In the genomic region with DNA sequence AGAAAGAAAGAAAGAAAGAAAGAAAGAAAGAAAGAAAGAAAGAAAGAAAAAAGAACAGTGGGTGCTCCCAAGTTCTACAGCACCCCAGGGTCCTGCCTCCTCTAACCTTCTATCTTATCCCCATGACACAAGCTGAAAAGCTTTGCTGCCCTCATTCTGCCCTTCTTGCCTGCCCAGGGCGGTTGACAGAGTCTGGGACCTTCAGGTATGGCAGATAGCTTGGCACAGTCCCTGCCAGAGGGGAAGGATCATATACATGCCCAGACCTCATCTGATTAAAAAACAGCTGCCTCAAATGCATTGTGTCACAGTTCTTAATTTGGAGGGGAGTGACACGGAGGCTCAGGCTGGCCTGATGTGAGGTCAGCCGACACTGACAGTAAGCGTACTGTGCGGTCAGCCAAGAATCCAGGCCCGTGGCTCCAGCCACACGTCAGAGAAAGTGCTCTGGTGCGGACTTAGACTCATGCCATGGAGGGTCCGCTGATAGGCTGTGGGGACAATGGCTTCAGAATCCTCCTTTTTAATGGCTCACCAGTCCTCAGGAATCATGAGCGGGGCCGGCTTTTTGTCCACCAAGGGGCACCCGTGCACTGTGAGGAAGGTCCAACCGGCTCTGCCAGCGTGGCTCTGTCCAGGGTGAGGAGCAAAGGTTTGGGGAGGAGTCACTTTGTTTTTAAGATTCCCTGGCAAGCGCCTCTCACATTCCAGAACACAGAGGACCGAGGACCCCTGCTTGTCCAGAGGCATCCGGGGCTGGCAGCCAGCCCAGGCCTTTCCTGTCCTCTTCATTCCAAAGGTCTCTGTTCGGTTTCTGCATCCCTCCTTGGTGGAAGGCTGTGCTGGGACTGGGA, we compare ENCODE assay signal across 9 mouse cellular contexts. TPM values are rescaled to one million over a fixed set of nuclear protein-coding genes. Genes with fewer than 3 reads are reported as not detected.
A peak's percentile ranks its signal among the peaks of the same experiment; 100 is the strongest.
DNase-seq lines count a peak whose midpoint lies in the region; ATAC-seq and TF ChIP-seq lines count a peak whose summit lies in the region.
"Had no signal": no experiment of that assay in that cellular context is flagged by ENCODE, and none has a peak within 500 bp of the region (broad histone marks: within the 10 kb centered on the region; RNA-seq: fewer than 3 reads in every experiment).

No protein-coding gene starts in this region.

- ATAC-seq in forebrain, embryonic 13.5 days = 0 out of 2 replicates have a peak, but pooled peaks have one; percentile 41
- ATAC-seq in lung, postnatal 0 days = peak; percentile 89

- TF ChIP-seq CTCF in lung, postnatal 0 days (IDR thresholded peaks at IDR 0.05) = peak; percentile 89

- H3K36me3 ChIP-seq in forebrain, embryonic 13.5 days (ENCODE audit: poor library complexity, severe bottlenecking) = no peaks in the 10 kb centered on the region
- H3K36me3 ChIP-seq in lung, postnatal 0 days (ENCODE audit: insufficient read depth, low read length) = no peaks in the 10 kb centered on the region

- no peak overlapping the region for H3K9ac ChIP-seq in forebrain, embryonic 13.5 days
- 0 out of 2 replicates have a peak overlapping the region, but pooled peaks have one; percentile 8 for H3K9ac ChIP-seq in lung, postnatal 0 days (replicated peaks; ENCODE audit: low read depth)

- H3K27me3 ChIP-seq in forebrain, embryonic 13.5 days = no peaks in the 10 kb centered on the region
- H3K27me3 ChIP-seq in lung, postnatal 0 days (replicated peaks; ENCODE audit: insufficient read depth, low read length) = no peaks in the 10 kb centered on the region

- DNase-seq in 3134 (ENCODE audit: extremely low read depth, insufficient read length, low spot score) = peak; percentile 75
- DNase-seq in heart, postnatal 14 days = peak; percentile 78 to 84
- peak; percentile 90 to 95 for DNase-seq in kidney, postnatal 4 days
- DNase-seq in lung, postnatal 0 days (ENCODE audit: low spot score) = peak; percentile 97
- peak; percentile 76 for DNase-seq in retina, embryonic 14.5 days (ENCODE audit: low spot score)
- DNase-seq in natural killer cell, adult 2 months (ENCODE audit: low spot score in 2 of 2) = no peak

- peak overlapping the region; percentile 47 for H3K27ac ChIP-seq in brown adipose tissue, adult 24 weeks (replicated peaks; ENCODE audit: low read depth, low read length)
- H3K27ac ChIP-seq in forebrain, embryonic 13.5 days = no peak overlapping the region
- H3K27ac ChIP-seq in lung, postnatal 0 days (ENCODE audit: low read length) = peak overlapping the region; percentile 17

- no peaks in the 10 kb centered on the region for H3K9me3 ChIP-seq in forebrain, embryonic 13.5 days (replicated peaks)
- H3K9me3 ChIP-seq in lung, postnatal 0 days (ENCODE audit: low read length) = no peaks in the 10 kb centered on the region

- H3K4me2 ChIP-seq in forebrain, embryonic 13.5 days = peak overlapping the region; percentile 32
- no peak overlapping the region for H3K4me2 ChIP-seq in lung, postnatal 0 days (replicated peaks; ENCODE audit: low read depth, low read length)

- H3K4me3 ChIP-seq in brown adipose tissue, adult 24 weeks (ENCODE audit: insufficient read depth, low read depth, low read length) = 0 out of 2 replicates have a peak overlapping the region, but pooled peaks have one; percentile 8
- no peak overlapping the region for H3K4me3 ChIP-seq in forebrain, embryonic 13.5 days
- H3K4me3 ChIP-seq in lung, postnatal 0 days (ENCODE audit: low read depth, low read length) = no peak overlapping the region

- intact Hi-C loops in heart, postnatal 14 days (cut with DNase I) = loop anchor here (1.0 kb wide), 2 partner anchors 50 to 85 kb away; no protein-coding TSS in a partner anchor

- 13% methylated on average over 18 of the region's 18 CpGs for WGBS in forebrain, embryonic 13.5 days
- 8% methylated on average over 18 of the region's 18 CpGs for WGBS in lung, postnatal 0 days

- peaks cover 20% of the 10 kb centered on the region for H3K4me1 ChIP-seq in brown adipose tissue, adult 24 weeks (ENCODE audit: control insufficient read depth, insufficient read depth, insufficient read length, low read length)
- peaks cover 9% of the 10 kb centered on the region; the same call in 1 of the 2 replicates for H3K4me1 ChIP-seq in forebrain, embryonic 13.5 days
- H3K4me1 ChIP-seq in lung, postnatal 0 days (ENCODE audit: insufficient read depth, low read depth, low read length) = peaks cover 27% of the 10 kb centered on the region

- TF ChIP-seq EP300 in lung, postnatal 0 days (IDR thresholded peaks at IDR 0.05) = peak; percentile 69

RNA-seq across cellular contexts. Expression of gene Prelp, which starts 40.3 kb away (rescaled TPM):
- 237 and 366 TPM in 2 replicates for polyA plus RNA-seq in brown adipose tissue, adult 24 weeks (2012; ENCODE audit: insufficient read depth, insufficient read length, missing spikeins)
- polyA plus RNA-seq in forebrain, embryonic 13.5 days (2015; fragmentation: Nextera tagmentation; extraction: Ambion mirVana) = 1.3 and 3.1 TPM in 2 replicates
- 10 to 100 TPM; 25.0 to 29.5 TPM for total RNA-seq in heart, postnatal 14 days (2021)
- 6.4 and 7.1 TPM in 2 replicates for polyA plus RNA-seq in lung, postnatal 0 days (2015; fragmentation: Nextera tagmentation; extraction: Ambion mirVana)
- total RNA-seq: ES-E14 had no signal

RNA-seq across cellular contexts. Expression of gene Optc, which starts 53.7 kb away (rescaled TPM):
- polyA plus RNA-seq in brown adipose tissue, adult 24 weeks (2012; ENCODE audit: insufficient read depth, insufficient read length, missing spikeins) = not detected in 2 replicates
- 2.3 and 3.3 TPM in 2 replicates for polyA plus RNA-seq in forebrain, embryonic 13.5 days (2015; fragmentation: Nextera tagmentation; extraction: Ambion mirVana)
- under 1 TPM; 0.17 to 0.55 TPM for total RNA-seq in heart, postnatal 14 days (2021)
- 0.15 and 0.31 TPM in 2 replicates for polyA plus RNA-seq in lung, postnatal 0 days (2015; fragmentation: Nextera tagmentation; extraction: Ambion mirVana)

Comparison
In these comparisons a context has a peak if more than half of its experiments do, and no peak if none do; other contexts are left out.
1. DNase-seq: peak in 3134 (single experiment), heart, postnatal 14 days (2 of 2), kidney, postnatal 4 days (2 of 2), lung, postnatal 0 days (single experiment) and retina, embryonic 14.5 days (single experiment); none in natural killer cell, adult 2 months (0 of 2).
2. RNA of gene Prelp, which starts 40.3 kb away (polyA plus RNA-seq): 237 to 366 TPM in brown adipose tissue, adult 24 weeks; 6.4 to 7.1 TPM in lung, postnatal 0 days and 1.3 to 3.1 TPM in forebrain, embryonic 13.5 days; every median in the first group is over 10 times any median in the second.